Mouse (Mus musculus): ENCODE measurements around the gene Gpha2. TPM values are rescaled to one million over a fixed set of nuclear protein-coding genes. Genes with fewer than 3 reads are reported as not detected.

Gene Gpha2
- polyA plus RNA-seq, 1 experiment: 0.83 TPM

- DNase-seq (ENCODE audit: low spot score): no peak
Observed at GRCm38 (mm10) chr19:6272738-6273137, 46.6 kb downstream of the Gpha2 start.

- DNase-seq (ENCODE audit: low spot score): no peak
Observed at GRCm38 (mm10) chr19:6273592-6273991, 47.4 kb downstream of the Gpha2 start.

- no peak for DNase-seq (ENCODE audit: low spot score)
Observed at GRCm38 (mm10) chr19:6273998-6274608, 47.9 kb downstream of the Gpha2 start.

GRCm38 (mm10) chr19:6275740-6276389 lies 49.7 kb downstream of the Gpha2 start:
- DNase-seq (ENCODE audit: low spot score): no peak

- DNase-seq (ENCODE audit: low spot score): peak; percentile 98
Observed at GRCm38 (mm10) chr19:6276426-6277421, 50.5 kb downstream of the Gpha2 start, which contains the start of gene Ehd1. Gene Ehd1, plus strand, starts transcription at chr19:6276725.

Other genes starting within 250 kb of the Gpha2 start
- 0.12 and 0.21 TPM in 2 replicates for gene Slc22a20, start 240.2 kb upstream of the Gpha2 start, polyA plus RNA-seq (2012; rRNA removed)
- 116 and 118 TPM in 2 replicates for gene Capn1, start 210.5 kb upstream of the Gpha2 start, polyA plus RNA-seq (2012; rRNA removed)
- 15.5 and 24.1 TPM in 2 replicates for gene Syvn1, start 179.8 kb upstream of the Gpha2 start, polyA plus RNA-seq (2012; rRNA removed)
- 32.4 and 33.5 TPM in 2 replicates for gene Mrpl49, start 168.6 kb upstream of the Gpha2 start, polyA plus RNA-seq (2012; rRNA removed)
- gene Fau, start 168.5 kb upstream of the Gpha2 start, polyA plus RNA-seq (2012; rRNA removed): 1,752 and 1,769 TPM in 2 replicates
- 25.8 and 26.8 TPM in 2 replicates for gene Znhit2, start 165.2 kb upstream of the Gpha2 start, polyA plus RNA-seq (2012; rRNA removed)
- gene Tm7sf2, start 158.0 kb upstream of the Gpha2 start, polyA plus RNA-seq (2012; rRNA removed): 24.1 and 33.2 TPM in 2 replicates
- 62.5 and 70.8 TPM in 2 replicates for gene Vps51, start 149.1 kb upstream of the Gpha2 start, polyA plus RNA-seq (2012; rRNA removed)
- gene Tmem262, start 146.3 kb upstream of the Gpha2 start, polyA plus RNA-seq (2012; rRNA removed): 0.21 TPM in 1 of 2 replicates, not detected in the other
- 0.31 and 0.55 TPM in 2 replicates for gene Gm28374, start 144.1 kb upstream of the Gpha2 start, polyA plus RNA-seq (2012; rRNA removed)
- 68.5 and 81.2 TPM in 2 replicates for gene Zfpl1, start 141.4 kb upstream of the Gpha2 start, polyA plus RNA-seq (2012; rRNA removed)
- 0.83 and 1.4 TPM in 2 replicates for gene Cdca5, start 141.4 kb upstream of the Gpha2 start, polyA plus RNA-seq (2012; rRNA removed)
- 0.14 TPM in 1 of 2 replicates, not detected in the other for gene AC131692.1, start 132.0 kb upstream of the Gpha2 start, polyA plus RNA-seq (2012; rRNA removed)
- gene Naaladl1, start 120.6 kb upstream of the Gpha2 start, polyA plus RNA-seq (2012; rRNA removed): 0.06 and 0.13 TPM in 2 replicates
- gene Sac3d1, start 107.7 kb upstream of the Gpha2 start, polyA plus RNA-seq (2012; rRNA removed): 14.0 and 16.8 TPM in 2 replicates
- 27.7 and 32.6 TPM in 2 replicates for gene Snx15, start 98.1 kb upstream of the Gpha2 start, polyA plus RNA-seq (2012; rRNA removed)
- gene Batf2, start 85.4 kb upstream of the Gpha2 start, polyA plus RNA-seq (2012; rRNA removed): 5.1 and 9.2 TPM in 2 replicates
- gene Arl2, start 84.8 kb upstream of the Gpha2 start, polyA plus RNA-seq (2012; rRNA removed): 76.9 and 87.5 TPM in 2 replicates
- 0.52 and 0.60 TPM in 2 replicates for gene Majin, start 42.0 kb upstream of the Gpha2 start, polyA plus RNA-seq (2012; rRNA removed)
- gene Ppp2r5b, start 9.5 kb downstream of the Gpha2 start, polyA plus RNA-seq (2012; rRNA removed): 31.0 and 38.3 TPM in 2 replicates
- 11.4 and 15.7 TPM in 2 replicates for gene Atg2a, start 15.3 kb downstream of the Gpha2 start, polyA plus RNA-seq (2012; rRNA removed)
- 73.6 and 86.5 TPM in 2 replicates for gene Ehd1, start 50.3 kb downstream of the Gpha2 start, polyA plus RNA-seq (2012; rRNA removed)
- gene Cdc42bpg, start 80.1 kb downstream of the Gpha2 start, polyA plus RNA-seq (2012; rRNA removed): 22.7 and 27.0 TPM in 2 replicates
- 34.3 and 37.7 TPM in 2 replicates for gene Men1, start 108.6 kb downstream of the Gpha2 start, polyA plus RNA-seq (2012; rRNA removed)
- 63.7 and 88.3 TPM in 2 replicates for gene Map4k2, start 114.8 kb downstream of the Gpha2 start, polyA plus RNA-seq (2012; rRNA removed)
- 89.7 and 158 TPM in 2 replicates for gene Sf1, start 137.3 kb downstream of the Gpha2 start, polyA plus RNA-seq (2012; rRNA removed)
- 34.8 and 47.2 TPM in 2 replicates for gene Pygm, start 158.0 kb downstream of the Gpha2 start, polyA plus RNA-seq (2012; rRNA removed)
- 106 and 109 TPM in 2 replicates for gene Rasgrp2, start 173.0 kb downstream of the Gpha2 start, polyA plus RNA-seq (2012; rRNA removed)
- 1.3 and 1.5 TPM in 2 replicates for gene Nrxn2, start 192.4 kb downstream of the Gpha2 start, polyA plus RNA-seq (2012; rRNA removed)